27 mouse cellular contexts compared by ENCODE assay signal in genomic region chr8:10597595-10597994, GRCm38 (mm10).
"Had no signal": no experiment of that assay in that cellular context is flagged by ENCODE, and none has a peak within 500 bp of the region (broad histone marks: within the 10 kb centered on the region; RNA-seq: fewer than 3 reads in every experiment).

No protein-coding gene starts in this region.

- H3K27me3 ChIP-seq: embryonic facial prominence, embryonic 12.5 days; embryonic facial prominence, embryonic 15.5 days; forebrain, embryonic 12.5 days; forebrain, embryonic 15.5 days had no signal

- H3K27ac ChIP-seq: embryonic facial prominence, embryonic 10.5 days; embryonic facial prominence, embryonic 12.5 days; embryonic facial prominence, embryonic 13.5 days; embryonic facial prominence, embryonic 15.5 days; forebrain, embryonic 10.5 days; forebrain, embryonic 12.5 days; forebrain, embryonic 13.5 days; forebrain, embryonic 15.5 days; gastrocnemius, adult 2 months; heart, adult 2 months had no signal

- H3K4me1 ChIP-seq: embryonic facial prominence, embryonic 10.5 days; embryonic facial prominence, embryonic 12.5 days; embryonic facial prominence, embryonic 13.5 days; embryonic facial prominence, embryonic 15.5 days; forebrain, embryonic 15.5 days had no signal

- H3K9ac ChIP-seq: embryonic facial prominence, embryonic 12.5 days; embryonic facial prominence, embryonic 13.5 days; embryonic facial prominence, embryonic 15.5 days; forebrain, embryonic 12.5 days; forebrain, embryonic 13.5 days; forebrain, embryonic 15.5 days; forebrain, postnatal 0 days had no signal

- ATAC-seq: forebrain, embryonic 13.5 days; forebrain, embryonic 14.5 days; forebrain, embryonic 15.5 days; forebrain, embryonic 16.5 days; forebrain, postnatal 0 days had no signal

- H3K4me3 ChIP-seq: embryonic facial prominence, embryonic 10.5 days; embryonic facial prominence, embryonic 12.5 days; embryonic facial prominence, embryonic 13.5 days; embryonic facial prominence, embryonic 15.5 days; erythroblast, embryonic 14.5 days; forebrain, embryonic 10.5 days; forebrain, embryonic 12.5 days; forebrain, embryonic 13.5 days; forebrain, embryonic 15.5 days; gastrocnemius, adult 2 months; heart, adult 2 months had no signal

- DNase-seq: cerebellum, adult 2 months; cerebellum, adult 8-10 months; cerebellum, adult 9-10 months; cerebellum, adult 9-11 months; cerebellum, postnatal 10 days; cerebellum, postnatal 14 days; cerebellum, postnatal 25 days; cerebellum, postnatal 36 days; embryo, embryonic 11 days; forebrain, postnatal 0 days; gastrocnemius, adult 2 months; gastrocnemius, postnatal 10 days; gastrocnemius, postnatal 14 days; gastrocnemius, postnatal 25 days; gastrocnemius, postnatal 36 days; heart, adult 2 months had no signal

- H3K4me2 ChIP-seq: embryonic facial prominence, embryonic 12.5 days; embryonic facial prominence, embryonic 13.5 days; embryonic facial prominence, embryonic 15.5 days; forebrain, embryonic 12.5 days; forebrain, embryonic 13.5 days; forebrain, embryonic 15.5 days had no signal

- H3K9me3 ChIP-seq: embryonic facial prominence, embryonic 10.5 days; embryonic facial prominence, embryonic 12.5 days; embryonic facial prominence, embryonic 13.5 days; embryonic facial prominence, embryonic 15.5 days; forebrain, embryonic 10.5 days; forebrain, embryonic 12.5 days; forebrain, embryonic 13.5 days; forebrain, embryonic 15.5 days had no signal

- H3K36me3 ChIP-seq: embryonic facial prominence, embryonic 10.5 days; embryonic facial prominence, embryonic 12.5 days; embryonic facial prominence, embryonic 13.5 days; embryonic facial prominence, embryonic 15.5 days; forebrain, embryonic 10.5 days; forebrain, embryonic 12.5 days; forebrain, embryonic 15.5 days had no signal
